In genomic region chr17:81554052-81554734, GRCm38 (mm10) we compare ENCODE assay signal across 16 mouse cellular contexts.
A peak's percentile ranks its signal among the peaks of the same experiment; 100 is the strongest.
DNase-seq lines count a peak whose midpoint lies in the region; ATAC-seq and TF ChIP-seq lines count a peak whose summit lies in the region.
"Had no signal": no experiment of that assay in that cellular context is flagged by ENCODE, and none has a peak within 500 bp of the region (broad histone marks: within the 10 kb centered on the region; RNA-seq: fewer than 3 reads in every experiment).

No protein-coding gene starts in this region.

- no peaks in the 10 kb centered on the region for H3K36me3 ChIP-seq in hindbrain, embryonic 13.5 days
- H3K36me3 ChIP-seq in hindbrain, embryonic 10.5 days: no peaks in the 10 kb centered on the region
- H3K36me3 ChIP-seq in C2C12 (ENCODE audit: control insufficient read depth, insufficient read depth): no peaks in the 10 kb centered on the region
- H3K36me3 ChIP-seq in midbrain, embryonic 14.5 days (ENCODE audit: control insufficient read depth, insufficient read depth, low read length): no peaks in the 10 kb centered on the region
- H3K36me3 ChIP-seq: embryonic facial prominence, embryonic 12.5 days had no signal

- H3ac ChIP-seq in C2C12 (ENCODE audit: control insufficient read depth, insufficient read length, low read depth): no peak overlapping the region

- no peaks in the 10 kb centered on the region for H3K27me3 ChIP-seq in hindbrain, embryonic 13.5 days
- no peaks in the 10 kb centered on the region for H3K27me3 ChIP-seq in hindbrain, embryonic 10.5 days (ENCODE audit: insufficient read depth, poor library complexity, severe bottlenecking)
- H3K27me3 ChIP-seq in C2C12 (ENCODE audit: control insufficient read depth, insufficient read depth, insufficient read length): no peaks in the 10 kb centered on the region
- H3K27me3 ChIP-seq in midbrain, embryonic 14.5 days (ENCODE audit: control insufficient read depth, insufficient read depth, low read length): no peaks in the 10 kb centered on the region
- H3K27me3 ChIP-seq: embryonic facial prominence, embryonic 12.5 days had no signal

- H3K79me3 ChIP-seq in C2C12 (ENCODE audit: low read depth): no peaks in the 10 kb centered on the region

- 65% methylated on average over 6 of the region's 6 CpGs for WGBS in hindbrain, embryonic 13.5 days
- 82% methylated on average over 6 of the region's 6 CpGs for WGBS in hindbrain, embryonic 10.5 days
- WGBS in midbrain, embryonic 14.5 days: 28% methylated on average over 6 of the region's 6 CpGs

- TF ChIP-seq CTCF in C2C12 (IDR thresholded peaks at IDR 0.05; ENCODE audit: control insufficient read depth, insufficient read depth, insufficient read length): no peak

- no peaks in the 10 kb centered on the region for H3K9me3 ChIP-seq in hindbrain, embryonic 13.5 days
- H3K9me3 ChIP-seq in hindbrain, embryonic 10.5 days: no peaks in the 10 kb centered on the region
- no peaks in the 10 kb centered on the region for H3K9me3 ChIP-seq in midbrain, embryonic 14.5 days (ENCODE audit: control insufficient read depth, low read length)
- H3K9me3 ChIP-seq: embryonic facial prominence, embryonic 12.5 days had no signal

- no peak overlapping the region for H3K9ac ChIP-seq in hindbrain, embryonic 13.5 days
- no peak overlapping the region for H3K9ac ChIP-seq in midbrain, embryonic 14.5 days (replicated peaks; ENCODE audit: low read length)
- H3K9ac ChIP-seq: embryonic facial prominence, embryonic 12.5 days had no signal

- no peak overlapping the region for H3K4me2 ChIP-seq in hindbrain, embryonic 13.5 days
- no peak overlapping the region for H3K4me2 ChIP-seq in midbrain, embryonic 14.5 days (ENCODE audit: low read length)
- H3K4me2 ChIP-seq: embryonic facial prominence, embryonic 12.5 days had no signal

- peak; percentile 49; the same call in 1 of the 2 replicates for ATAC-seq in hindbrain, embryonic 13.5 days (ENCODE audit: low FRiP score)
- peak; percentile 34; the same call in 1 of the 2 replicates for ATAC-seq in midbrain, embryonic 14.5 days (ENCODE audit: low FRiP score, low TSS enrichment)
- ATAC-seq in megakaryocyte, adult 5-6 weeks (ENCODE audit: poor library complexity, severe bottlenecking): no peak

- H3K4me1 ChIP-seq in hindbrain, embryonic 13.5 days (replicated peaks): no peaks in the 10 kb centered on the region
- H3K4me1 ChIP-seq in hindbrain, embryonic 10.5 days (replicated peaks): no peaks in the 10 kb centered on the region
- H3K4me1 ChIP-seq in midbrain, embryonic 14.5 days (ENCODE audit: control insufficient read depth, insufficient read depth, low read length): no peaks in the 10 kb centered on the region
- H3K4me1 ChIP-seq: embryonic facial prominence, embryonic 12.5 days had no signal

- H3K4me3 ChIP-seq in hindbrain, embryonic 13.5 days: no peak overlapping the region
- no peak overlapping the region for H3K4me3 ChIP-seq in hindbrain, embryonic 10.5 days
- no peak overlapping the region for H3K4me3 ChIP-seq in C2C12 (ENCODE audit: insufficient read depth, poor library complexity, severe bottlenecking)
- H3K4me3 ChIP-seq in midbrain, embryonic 14.5 days (replicated peaks; ENCODE audit: low read depth, low read length): no peak overlapping the region
- H3K4me3 ChIP-seq: embryonic facial prominence, embryonic 12.5 days had no signal

- peak overlapping the region; percentile 45; the same call in 1 of the 2 replicates for H3K27ac ChIP-seq in hindbrain, embryonic 13.5 days
- no peak overlapping the region for H3K27ac ChIP-seq in hindbrain, embryonic 10.5 days
- H3K27ac ChIP-seq in midbrain, embryonic 14.5 days (replicated peaks; ENCODE audit: low read depth, low read length): no peak overlapping the region
- H3K27ac ChIP-seq: embryonic facial prominence, embryonic 12.5 days had no signal

- no peaks in the 10 kb centered on the region for H3K79me2 ChIP-seq in C2C12 (ENCODE audit: control insufficient read depth, insufficient read depth)

- no peak for DNase-seq in hindbrain, embryonic 10.5 days (ENCODE audit: low spot score)
- DNase-seq in 3T3-L1 (ENCODE audit: low read depth, low spot score): peak; percentile 3
- DNase-seq in midbrain, embryonic 14.5 days: no peak
- DNase-seq in thymus, postnatal 0 days (ENCODE audit: low spot score): no peak
- DNase-seq: cerebellum, postnatal 25 days; heart, postnatal 36 days; layer of hippocampus, adult 9-11 months; liver; lung, adult 2 months; lung, postnatal 4 days; right cerebral cortex, postnatal 4 days; thymus, adult 2 months had no signal

TF ChIP-seq in C2C12, 6 proteins besides CTCF, POLR2A, EP300 and RAD21:
- peak; percentile 64 for TF ChIP-seq MYOD1 (IDR thresholded peaks at IDR 0.05; ENCODE audit: control insufficient read depth, insufficient read length, low read depth)
- no peak for TF ChIP-seq MYOG (IDR thresholded peaks at IDR 0.05; ENCODE audit: control insufficient read depth, extremely low read depth, insufficient read length)
